Comparison of ENCODE assay signal across 8 mouse cellular contexts in the genomic region with DNA sequence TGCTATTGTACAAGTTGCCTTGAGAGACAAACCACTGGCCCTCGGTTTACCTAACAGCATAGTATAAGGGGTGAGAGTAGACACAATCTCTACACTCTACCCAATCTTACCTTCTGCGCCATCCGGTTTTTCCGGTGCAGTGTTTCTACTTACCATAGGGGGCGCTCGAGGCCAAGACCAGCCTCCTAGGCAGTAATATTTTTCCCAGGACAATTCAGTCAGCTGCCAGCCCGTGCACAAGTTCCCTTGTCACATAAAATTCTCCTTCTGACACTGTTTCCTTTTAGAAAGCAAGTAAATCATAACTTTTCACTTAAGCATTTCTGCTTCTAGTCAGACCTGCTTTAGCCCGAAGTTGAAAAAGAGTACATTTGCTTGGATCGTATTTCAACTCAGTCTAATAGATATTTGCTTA.
DNase-seq lines count a peak whose midpoint lies in the region; ATAC-seq lines count a peak whose summit lies in the region.

No protein-coding gene starts in this region.

- H3K27ac ChIP-seq in forebrain, embryonic 10.5 days = no peak overlapping the region
- H3K27ac ChIP-seq in heart, embryonic 13.5 days (replicated peaks) = peak overlapping the region; percentile 79
- H3K27ac ChIP-seq in kidney, embryonic 15.5 days = no peak overlapping the region
- H3K27ac ChIP-seq in limb, embryonic 15.5 days = peak overlapping the region; percentile 67

- no peaks in the 10 kb centered on the region for H3K36me3 ChIP-seq in forebrain, embryonic 10.5 days (replicated peaks)
- no peaks in the 10 kb centered on the region for H3K36me3 ChIP-seq in heart, embryonic 13.5 days
- no peaks in the 10 kb centered on the region for H3K36me3 ChIP-seq in kidney, embryonic 15.5 days
- H3K36me3 ChIP-seq in limb, embryonic 15.5 days = no peaks in the 10 kb centered on the region

- 0 out of 2 replicates have a peak overlapping the region, but pooled peaks have one; percentile 17 for H3K9ac ChIP-seq in heart, embryonic 13.5 days
- no peak overlapping the region for H3K9ac ChIP-seq in kidney, embryonic 15.5 days
- no peak overlapping the region for H3K9ac ChIP-seq in limb, embryonic 15.5 days

- no peaks in the 10 kb centered on the region for H3K27me3 ChIP-seq in forebrain, embryonic 10.5 days (ENCODE audit: poor library complexity, severe bottlenecking)
- no peaks in the 10 kb centered on the region for H3K27me3 ChIP-seq in heart, embryonic 13.5 days (replicated peaks)
- no peaks in the 10 kb centered on the region for H3K27me3 ChIP-seq in kidney, embryonic 15.5 days
- H3K27me3 ChIP-seq in limb, embryonic 15.5 days = no peaks in the 10 kb centered on the region

- H3K4me2 ChIP-seq in heart, embryonic 13.5 days = peak overlapping the region; percentile 59
- H3K4me2 ChIP-seq in kidney, embryonic 15.5 days = peak overlapping the region; percentile 55
- peak overlapping the region; percentile 42 for H3K4me2 ChIP-seq in limb, embryonic 15.5 days

- no peak; the same call in 1 of the 2 replicates for ATAC-seq in heart, embryonic 13.5 days (ENCODE audit: extremely low read depth, insufficient number of reproducible peaks, low FRiP score, low TSS enrichment)
- ATAC-seq in kidney, embryonic 15.5 days (replicated peaks; ENCODE audit: low FRiP score) = no peak; the same call in 1 of the 2 replicates
- peak; percentile 10; the same call in 1 of the 2 replicates for ATAC-seq in limb, embryonic 15.5 days (ENCODE audit: insufficient number of reproducible peaks, low FRiP score, low TSS enrichment, low read depth)

- H3K9me3 ChIP-seq in forebrain, embryonic 10.5 days = no peaks in the 10 kb centered on the region
- no peaks in the 10 kb centered on the region for H3K9me3 ChIP-seq in heart, embryonic 13.5 days
- no peaks in the 10 kb centered on the region for H3K9me3 ChIP-seq in kidney, embryonic 15.5 days (replicated peaks)
- no peaks in the 10 kb centered on the region for H3K9me3 ChIP-seq in limb, embryonic 15.5 days

- peaks cover 16% of the 10 kb centered on the region for H3K4me1 ChIP-seq in forebrain, embryonic 10.5 days
- H3K4me1 ChIP-seq in heart, embryonic 13.5 days = peaks cover 35% of the 10 kb centered on the region
- peaks cover 20% of the 10 kb centered on the region for H3K4me1 ChIP-seq in kidney, embryonic 15.5 days
- H3K4me1 ChIP-seq in limb, embryonic 15.5 days = peaks cover 19% of the 10 kb centered on the region

- WGBS in forebrain, embryonic 10.5 days = 55% methylated on average over 9 of the region's 9 CpGs
- WGBS in heart, embryonic 13.5 days = 34% methylated on average over 9 of the region's 9 CpGs
- WGBS in kidney, embryonic 15.5 days = 41% methylated on average over 9 of the region's 9 CpGs
- 16% methylated on average over 9 of the region's 9 CpGs for WGBS in limb, embryonic 15.5 days

- H3K4me3 ChIP-seq in forebrain, embryonic 10.5 days = no peak overlapping the region
- peak overlapping the region; percentile 34 for H3K4me3 ChIP-seq in heart, embryonic 13.5 days
- H3K4me3 ChIP-seq in kidney, embryonic 15.5 days (replicated peaks) = peak overlapping the region; percentile 21; the same call in 1 of the 2 replicates
- peak overlapping the region; percentile 19 for H3K4me3 ChIP-seq in limb, embryonic 15.5 days

- peak; percentile 27 to 44 for DNase-seq in CD8-positive naive resting alpha-beta T cell, adult 2 months (ENCODE audit: low read depth in 2 of 2, low spot score in 2 of 2)
- DNase-seq in brain, adult 2 months (ENCODE audit: low read depth, low spot score) = peak; percentile 63
- peak; percentile 46 for DNase-seq in forebrain, embryonic 10.5 days (ENCODE audit: extremely low spot score, low spot score)
- peak; percentile 23 to 24 for DNase-seq in natural killer cell, adult 2 months (ENCODE audit: low spot score in 2 of 2)
- DNase-seq in thymus, adult 18-20 months = peak; percentile 16 to 29

Comparison
In these comparisons a context has a peak if more than half of its experiments do, and no peak if none do; other contexts are left out.
1. H3K27ac ChIP-seq: peak in heart, embryonic 13.5 days (single experiment) and limb, embryonic 15.5 days (single experiment); none in forebrain, embryonic 10.5 days (single experiment) and kidney, embryonic 15.5 days (single experiment).
2. Peak in every context shown above with its lines, with median percentiles within 50 percentile points of each other: DNase-seq and H3K4me2 ChIP-seq.